Mouse (Mus musculus) liver, postnatal 0 days (tissue): Measurements from ENCODE around the gene Naalad2.

ENCODE experiments used
- CTCF ChIP-seq: sonication (generic); IDR thresholded peaks from 2 replicates; pipeline ENCODE4 v1.5.1; 2016; ENCODE audit warnings: antibody characterized with exemption, low read depth
- EP300 ChIP-seq: IDR thresholded peaks from 2 replicates; pipeline ENCODE4 v1.6.1; 2016; ENCODE audit warnings: antibody characterized with exemption, low read depth, mild to moderate bottlenecking

- TF ChIP-seq CTCF (no peak), EP300 (no peak)
These were observed 27.6 kb upstream of the Naalad2 start, which contains the start of gene Mbd3l2 for GRCm38 (mm10) chr9:18430354-18430753.
